Comparison of ENCODE assay signal across 21 mouse cellular contexts in the genomic region with DNA sequence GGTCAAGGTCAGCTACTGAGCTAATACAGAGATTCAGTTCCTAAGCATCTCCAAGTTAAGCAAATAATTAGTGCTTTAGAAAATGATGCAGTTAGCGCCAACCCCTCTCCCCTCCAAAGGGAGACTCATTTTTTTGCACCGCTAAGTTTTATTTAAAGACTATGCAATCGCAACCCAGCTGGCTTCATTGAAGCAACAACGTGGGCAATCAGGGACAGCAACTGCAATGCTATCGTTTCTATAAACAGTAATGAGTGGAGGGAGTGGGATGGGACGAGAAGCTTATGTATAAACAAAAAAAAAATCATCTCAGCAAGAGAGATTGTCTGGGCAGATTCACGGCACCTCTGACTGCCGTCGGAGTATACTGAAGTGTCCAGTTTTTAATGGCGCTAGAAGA.
DNase-seq lines count a peak whose midpoint lies in the region; ATAC-seq and TF ChIP-seq lines count a peak whose summit lies in the region.
"Had no signal": no experiment of that assay in that cellular context is flagged by ENCODE, and none has a peak within 500 bp of the region (broad histone marks: within the 10 kb centered on the region; RNA-seq: fewer than 3 reads in every experiment).

No protein-coding gene starts in this region.

- peak; percentile 40; the same call in 1 of the 2 replicates for ATAC-seq in forebrain, postnatal 0 days
- ATAC-seq in forebrain, embryonic 16.5 days = no peak
- ATAC-seq in lung, embryonic 14.5 days (ENCODE audit: insufficient read depth) = no peak
- ATAC-seq in lung, postnatal 0 days = no peak
- ATAC-seq: activated CD4-positive, CD25-positive, alpha-beta regulatory T cell, adult 4 months; forebrain, embryonic 13.5 days; hindbrain, embryonic 16.5 days had no signal

- WGBS in forebrain, postnatal 0 days = 71% methylated on average over 10 of the region's 10 CpGs
- 74% methylated on average over 10 of the region's 10 CpGs for WGBS in forebrain, embryonic 16.5 days
- WGBS in lung, embryonic 14.5 days = 53% methylated on average over 10 of the region's 10 CpGs
- WGBS in lung, postnatal 0 days = 63% methylated on average over 10 of the region's 10 CpGs

- no peak for TF ChIP-seq CTCF in forebrain, postnatal 0 days (IDR thresholded peaks at IDR 0.05; ENCODE audit: low read depth)
- TF ChIP-seq CTCF in lung, embryonic 14.5 days (IDR thresholded peaks at IDR 0.05; ENCODE audit: low read depth) = no peak
- TF ChIP-seq CTCF in lung, postnatal 0 days (IDR thresholded peaks at IDR 0.05) = no peak

- DNase-seq in forebrain, postnatal 0 days = no peak
- peak; percentile 13 for DNase-seq in lung, embryonic 14.5 days
- no peak for DNase-seq in lung, postnatal 0 days (ENCODE audit: low spot score)
- DNase-seq in right cerebral cortex, postnatal 10 days (ENCODE audit: low spot score in 2 of 2) = peak; percentile 44 to 58
- no peak for DNase-seq in right cerebral cortex, postnatal 25 days
- DNase-seq: adrenal gland, adult 8-10 months; adrenal gland, postnatal 25 days; cerebellum, adult 18-20 months; cerebellum, adult 9-10 months; cerebellum, postnatal 14 days; gastrocnemius, adult 2 months; gastrocnemius, postnatal 14 days; heart, adult 11 months had no signal

- H3K4me1 ChIP-seq in forebrain, postnatal 0 days (ENCODE audit: insufficient read depth) = no peaks in the 10 kb centered on the region
- no peaks in the 10 kb centered on the region for H3K4me1 ChIP-seq in forebrain, embryonic 16.5 days (replicated peaks; ENCODE audit: control insufficient read depth, insufficient read depth, low read length)
- no peaks in the 10 kb centered on the region for H3K4me1 ChIP-seq in lung, embryonic 14.5 days (ENCODE audit: insufficient read depth)
- H3K4me1 ChIP-seq in lung, postnatal 0 days (ENCODE audit: insufficient read depth, low read depth, low read length) = no peaks in the 10 kb centered on the region
- H3K4me1 ChIP-seq: forebrain, embryonic 10.5 days; forebrain, embryonic 13.5 days; hindbrain, embryonic 10.5 days; hindbrain, embryonic 13.5 days had no signal

- H3K27me3 ChIP-seq in forebrain, postnatal 0 days (ENCODE audit: insufficient read depth, low read length) = no peaks in the 10 kb centered on the region
- H3K27me3 ChIP-seq in forebrain, embryonic 16.5 days (replicated peaks; ENCODE audit: control insufficient read depth, insufficient read depth, low read length) = no peaks in the 10 kb centered on the region
- H3K27me3 ChIP-seq in lung, embryonic 14.5 days (ENCODE audit: insufficient read depth, low read length) = no peaks in the 10 kb centered on the region
- no peaks in the 10 kb centered on the region for H3K27me3 ChIP-seq in lung, postnatal 0 days (replicated peaks; ENCODE audit: insufficient read depth, low read length)
- H3K27me3 ChIP-seq: forebrain, embryonic 13.5 days; hindbrain, embryonic 13.5 days had no signal

- TF ChIP-seq EP300 in lung, postnatal 0 days (IDR thresholded peaks at IDR 0.05) = no peak

- no peaks in the 10 kb centered on the region for H3K9me3 ChIP-seq in forebrain, postnatal 0 days (ENCODE audit: low read length)
- H3K9me3 ChIP-seq in forebrain, embryonic 16.5 days (ENCODE audit: control insufficient read depth, low read length) = no peaks in the 10 kb centered on the region
- H3K9me3 ChIP-seq in lung, embryonic 14.5 days (ENCODE audit: low read depth, low read length) = no peaks in the 10 kb centered on the region
- H3K9me3 ChIP-seq in lung, postnatal 0 days (ENCODE audit: low read length) = no peaks in the 10 kb centered on the region
- H3K9me3 ChIP-seq: forebrain, embryonic 10.5 days; forebrain, embryonic 13.5 days; hindbrain, embryonic 10.5 days; hindbrain, embryonic 13.5 days had no signal

- H3K9ac ChIP-seq in forebrain, postnatal 0 days = no peak overlapping the region
- no peak overlapping the region for H3K9ac ChIP-seq in forebrain, embryonic 16.5 days (replicated peaks; ENCODE audit: low read depth, low read length)
- H3K9ac ChIP-seq in lung, embryonic 14.5 days = no peak overlapping the region
- H3K9ac ChIP-seq in lung, postnatal 0 days (replicated peaks; ENCODE audit: low read depth) = no peak overlapping the region
- H3K9ac ChIP-seq: forebrain, embryonic 13.5 days; hindbrain, embryonic 13.5 days had no signal

- H3K4me2 ChIP-seq in forebrain, postnatal 0 days (ENCODE audit: low read depth) = no peak overlapping the region
- no peak overlapping the region for H3K4me2 ChIP-seq in forebrain, embryonic 16.5 days (ENCODE audit: low read length)
- H3K4me2 ChIP-seq in lung, embryonic 14.5 days = no peak overlapping the region
- no peak overlapping the region for H3K4me2 ChIP-seq in lung, postnatal 0 days (replicated peaks; ENCODE audit: low read depth, low read length)
- H3K4me2 ChIP-seq: forebrain, embryonic 13.5 days; heart, embryonic 11.5 days; hindbrain, embryonic 13.5 days had no signal

- H3K4me3 ChIP-seq in forebrain, postnatal 0 days (ENCODE audit: low read depth, low read length) = no peak overlapping the region
- H3K4me3 ChIP-seq in forebrain, embryonic 16.5 days (replicated peaks; ENCODE audit: low read length) = no peak overlapping the region
- no peak overlapping the region for H3K4me3 ChIP-seq in lung, embryonic 14.5 days (ENCODE audit: low read depth, low read length)
- no peak overlapping the region for H3K4me3 ChIP-seq in lung, postnatal 0 days (ENCODE audit: low read depth, low read length)
- H3K4me3 ChIP-seq: forebrain, embryonic 10.5 days; forebrain, embryonic 13.5 days; gastrocnemius, adult 2 months; hindbrain, embryonic 10.5 days; hindbrain, embryonic 13.5 days had no signal

- no peaks in the 10 kb centered on the region for H3K36me3 ChIP-seq in forebrain, postnatal 0 days (ENCODE audit: insufficient read depth)
- no peaks in the 10 kb centered on the region for H3K36me3 ChIP-seq in forebrain, embryonic 16.5 days (ENCODE audit: control insufficient read depth, insufficient read depth)
- no peaks in the 10 kb centered on the region for H3K36me3 ChIP-seq in lung, embryonic 14.5 days (ENCODE audit: insufficient read depth)
- no peaks in the 10 kb centered on the region for H3K36me3 ChIP-seq in lung, postnatal 0 days (ENCODE audit: insufficient read depth, low read length)
- H3K36me3 ChIP-seq: forebrain, embryonic 10.5 days; hindbrain, embryonic 10.5 days; hindbrain, embryonic 13.5 days had no signal

- H3K27ac ChIP-seq in forebrain, postnatal 0 days (ENCODE audit: low read depth, low read length) = no peak overlapping the region
- H3K27ac ChIP-seq in forebrain, embryonic 16.5 days (ENCODE audit: low read length) = no peak overlapping the region
- H3K27ac ChIP-seq in lung, embryonic 14.5 days (ENCODE audit: low read depth) = no peak overlapping the region
- H3K27ac ChIP-seq in lung, postnatal 0 days (ENCODE audit: low read length) = no peak overlapping the region
- H3K27ac ChIP-seq: forebrain, embryonic 10.5 days; forebrain, embryonic 13.5 days; gastrocnemius, adult 2 months; hindbrain, embryonic 10.5 days; hindbrain, embryonic 13.5 days had no signal

Comparison
In these comparisons a context has a peak if more than half of its experiments do, and no peak if none do; other contexts are left out.
1. DNase-seq: peak in lung, embryonic 14.5 days (single experiment) and right cerebral cortex, postnatal 10 days (2 of 2); none in forebrain, postnatal 0 days (single experiment), lung, postnatal 0 days (single experiment) and right cerebral cortex, postnatal 25 days (single experiment).